Mouse (Mus musculus): ENCODE measurements at regions not wholly inside any gene's neighbourhood (a gene's known extent, or its start where the extent isn't known, plus 50 kb on each side); places are given as distances from the start of the nearest gene placed in this dataset.

GRCm38 (mm10) chr6:93422906-93423305, 479.6 kb upstream of the Adamts9 start:
- H3K36me3 ChIP-seq: no peaks in the 10 kb centered on the region
- WGBS: 56% methylated on average over 3 of the region's 3 CpGs
- H3K27me3 ChIP-seq: no peaks in the 10 kb centered on the region
- H3K9ac ChIP-seq: no peak overlapping the region
- no peak for ATAC-seq (ENCODE audit: insufficient number of reproducible peaks, low FRiP score, low TSS enrichment, low read depth)
- no peaks in the 10 kb centered on the region for H3K9me3 ChIP-seq (replicated peaks)
- H3K4me2 ChIP-seq (replicated peaks): no peak overlapping the region
- no peak overlapping the region for H3K4me3 ChIP-seq (replicated peaks)
- H3K4me1 ChIP-seq: no peaks in the 10 kb centered on the region
- no peak overlapping the region for H3K27ac ChIP-seq (replicated peaks)

- 35% methylated on average over 4 of the region's 4 CpGs for WGBS
- Histone ChIP-seq H3K9ac (no peak overlapping the region), H3K27ac (replicated peaks) (no peak overlapping the region), H3K27me3 (no peaks in the 10 kb centered on the region), H3K36me3 (no peaks in the 10 kb centered on the region), H3K9me3 (replicated peaks) (no peaks in the 10 kb centered on the region), H3K4me2 (replicated peaks) (no peak overlapping the region), H3K4me1 (0 out of 2 replicates have a peak, but pooled peaks cover 3% of the 10 kb centered on the region), H3K4me3 (replicated peaks) (no peak overlapping the region)
- no peak for ATAC-seq (ENCODE audit: insufficient number of reproducible peaks, low FRiP score, low TSS enrichment, low read depth)
Observed at GRCm38 (mm10) chr6:93422253-93422652, 479.0 kb upstream of the Adamts9 start.

GRCm38 (mm10) chr6:93417625-93418024, 474.3 kb upstream of the Adamts9 start:
- no peak for ATAC-seq (ENCODE audit: insufficient number of reproducible peaks, low FRiP score, low TSS enrichment, low read depth)
- no peak overlapping the region for H3K4me2 ChIP-seq (replicated peaks)
- 49% methylated on average over 6 of the region's 6 CpGs for WGBS
- no peak overlapping the region for H3K4me3 ChIP-seq (replicated peaks)
- no peaks in the 10 kb centered on the region for H3K36me3 ChIP-seq
- no peak overlapping the region for H3K27ac ChIP-seq (replicated peaks)
- H3K9me3 ChIP-seq (replicated peaks): no peaks in the 10 kb centered on the region
- H3K4me1 ChIP-seq: 0 out of 2 replicates have a peak, but pooled peaks cover 3% of the 10 kb centered on the region
- no peaks in the 10 kb centered on the region for H3K27me3 ChIP-seq
- no peak overlapping the region for H3K9ac ChIP-seq

- Histone ChIP-seq H3K36me3 (no peaks in the 10 kb centered on the region), H3K27ac (replicated peaks) (0 out of 2 replicates have a peak overlapping the region, but pooled peaks have one; percentile 5), H3K27me3 (no peaks in the 10 kb centered on the region), H3K9me3 (replicated peaks) (no peaks in the 10 kb centered on the region), H3K4me1 (0 out of 2 replicates have a peak, but pooled peaks cover 3% of the 10 kb centered on the region), H3K4me2 (replicated peaks) (no peak overlapping the region), H3K9ac (no peak overlapping the region), H3K4me3 (replicated peaks) (no peak overlapping the region)
- ATAC-seq (ENCODE audit: insufficient number of reproducible peaks, low FRiP score, low TSS enrichment, low read depth): peak; percentile 77; the same call in 1 of the 2 replicates
- WGBS: 48% methylated on average over 1 of the region's 1 CpGs
Observed at GRCm38 (mm10) chr6:93416006-93416405, 472.7 kb upstream of the Adamts9 start.

GRCm38 (mm10) chr6:93411077-93411452, 467.8 kb upstream of the Adamts9 start:
- Histone ChIP-seq H3K27me3 (no peaks in the 10 kb centered on the region), H3K27ac (replicated peaks) (no peak overlapping the region), H3K36me3 (no peaks in the 10 kb centered on the region), H3K4me2 (replicated peaks) (no peak overlapping the region), H3K9ac (no peak overlapping the region), H3K4me1 (no peaks in the 10 kb centered on the region), H3K4me3 (replicated peaks) (no peak overlapping the region), H3K9me3 (replicated peaks) (no peaks in the 10 kb centered on the region)
- WGBS: 80% methylated on average over 3 of the region's 3 CpGs
- ATAC-seq (ENCODE audit: insufficient number of reproducible peaks, low FRiP score, low TSS enrichment, low read depth): no peak

- no peak overlapping the region for H3K4me3 ChIP-seq (replicated peaks)
- H3K9ac ChIP-seq: no peak overlapping the region
- no peaks in the 10 kb centered on the region for H3K9me3 ChIP-seq (replicated peaks)
- WGBS: 69% methylated on average over 5 of the region's 5 CpGs
- no peak overlapping the region for H3K4me2 ChIP-seq (replicated peaks)
- no peak overlapping the region for H3K27ac ChIP-seq (replicated peaks)
- no peak for ATAC-seq (ENCODE audit: insufficient number of reproducible peaks, low FRiP score, low TSS enrichment, low read depth)
- no peaks in the 10 kb centered on the region for H3K36me3 ChIP-seq
- no peaks in the 10 kb centered on the region for H3K27me3 ChIP-seq
- no peaks in the 10 kb centered on the region for H3K4me1 ChIP-seq
Observed at GRCm38 (mm10) chr6:93410416-93411076, 467.3 kb upstream of the Adamts9 start.

GRCm38 (mm10) chr6:93398551-93398950, 455.3 kb upstream of the Adamts9 start:
- Histone ChIP-seq H3K36me3 (no peaks in the 10 kb centered on the region), H3K9ac (no peak overlapping the region), H3K4me1 (no peaks in the 10 kb centered on the region), H3K4me2 (replicated peaks) (no peak overlapping the region), H3K4me3 (replicated peaks) (no peak overlapping the region), H3K9me3 (replicated peaks) (no peaks in the 10 kb centered on the region), H3K27ac (replicated peaks) (no peak overlapping the region), H3K27me3 (no peaks in the 10 kb centered on the region)
- WGBS: 74% methylated on average over 2 of the region's 2 CpGs
- no peak for ATAC-seq (ENCODE audit: insufficient number of reproducible peaks, low FRiP score, low TSS enrichment, low read depth)

GRCm38 (mm10) chr6:93397074-93397473, 453.8 kb upstream of the Adamts9 start:
- H3K4me3 ChIP-seq (replicated peaks): no peak overlapping the region
- no peak for ATAC-seq (ENCODE audit: insufficient number of reproducible peaks, low FRiP score, low TSS enrichment, low read depth)
- no peak overlapping the region for H3K9ac ChIP-seq
- no peak overlapping the region for H3K4me2 ChIP-seq (replicated peaks)
- no peaks in the 10 kb centered on the region for H3K9me3 ChIP-seq (replicated peaks)
- H3K36me3 ChIP-seq: no peaks in the 10 kb centered on the region
- WGBS: 36% methylated on average over 5 of the region's 5 CpGs
- no peaks in the 10 kb centered on the region for H3K27me3 ChIP-seq
- H3K4me1 ChIP-seq: no peaks in the 10 kb centered on the region
- H3K27ac ChIP-seq (replicated peaks): no peak overlapping the region

- no peak for ATAC-seq (ENCODE audit: insufficient number of reproducible peaks, low FRiP score, low TSS enrichment, low read depth)
- Histone ChIP-seq H3K27ac (replicated peaks) (no peak overlapping the region), H3K4me1 (no peaks in the 10 kb centered on the region)
Observed at GRCm38 (mm10) chr6:93395952-93396351, 452.7 kb upstream of the Adamts9 start.

GRCm38 (mm10) chr6:93395296-93395695, 452.0 kb upstream of the Adamts9 start:
- no peak for ATAC-seq (ENCODE audit: insufficient number of reproducible peaks, low FRiP score, low TSS enrichment, low read depth)
- WGBS: 29% methylated on average over 6 of the region's 6 CpGs

More at GRCm38 (mm10) chr6:93395952-93396351, 452.7 kb upstream of the Adamts9 start:
- Histone ChIP-seq H3K36me3 (no peaks in the 10 kb centered on the region), H3K4me2 (replicated peaks) (no peak overlapping the region), H3K9me3 (replicated peaks) (no peaks in the 10 kb centered on the region), H3K9ac (no peak overlapping the region), H3K4me3 (replicated peaks) (no peak overlapping the region), H3K27me3 (no peaks in the 10 kb centered on the region)
- WGBS: 69% methylated on average over 7 of the region's 7 CpGs

GRCm38 (mm10) chr6:93393551-93393950, 450.3 kb upstream of the Adamts9 start:
- Histone ChIP-seq H3K27me3 (no peaks in the 10 kb centered on the region), H3K27ac (replicated peaks) (no peak overlapping the region), H3K4me3 (replicated peaks) (no peak overlapping the region), H3K9me3 (replicated peaks) (no peaks in the 10 kb centered on the region), H3K4me2 (replicated peaks) (no peak overlapping the region), H3K36me3 (no peaks in the 10 kb centered on the region), H3K9ac (no peak overlapping the region), H3K4me1 (no peaks in the 10 kb centered on the region)
- 73% methylated on average over 5 of the region's 5 CpGs for WGBS
- ATAC-seq (ENCODE audit: insufficient number of reproducible peaks, low FRiP score, low TSS enrichment, low read depth): no peak

More at GRCm38 (mm10) chr6:93395296-93395695, 452.0 kb upstream of the Adamts9 start:
- Histone ChIP-seq H3K9me3 (replicated peaks) (no peaks in the 10 kb centered on the region), H3K4me3 (replicated peaks) (no peak overlapping the region), H3K27me3 (no peaks in the 10 kb centered on the region), H3K27ac (replicated peaks) (no peak overlapping the region), H3K4me1 (no peaks in the 10 kb centered on the region), H3K4me2 (replicated peaks) (no peak overlapping the region), H3K9ac (no peak overlapping the region), H3K36me3 (no peaks in the 10 kb centered on the region)

GRCm38 (mm10) chr6:93392402-93392801, 449.1 kb upstream of the Adamts9 start:
- 68% methylated on average over 6 of the region's 6 CpGs for WGBS
- no peaks in the 10 kb centered on the region for H3K27me3 ChIP-seq
- no peak for ATAC-seq (ENCODE audit: insufficient number of reproducible peaks, low FRiP score, low TSS enrichment, low read depth)

More at GRCm38 (mm10) chr6:93392402-93392801, 449.1 kb upstream of the Adamts9 start:
- Histone ChIP-seq H3K4me1 (no peaks in the 10 kb centered on the region), H3K4me3 (replicated peaks) (no peak overlapping the region), H3K9ac (no peak overlapping the region), H3K4me2 (replicated peaks) (no peak overlapping the region), H3K36me3 (no peaks in the 10 kb centered on the region), H3K9me3 (replicated peaks) (no peaks in the 10 kb centered on the region), H3K27ac (replicated peaks) (no peak overlapping the region)
